Mouse (Mus musculus) embryo, embryonic 10.5 days (tissue): Measurements from ENCODE around the gene Hdac1.

Experiments used
- DNase-seq: peaks from one replicate; pipeline ENCODE4 v3.0.0-alpha.2; 2015; ENCODE audit warnings: low spot score

Hdac1 gene

DNA sequence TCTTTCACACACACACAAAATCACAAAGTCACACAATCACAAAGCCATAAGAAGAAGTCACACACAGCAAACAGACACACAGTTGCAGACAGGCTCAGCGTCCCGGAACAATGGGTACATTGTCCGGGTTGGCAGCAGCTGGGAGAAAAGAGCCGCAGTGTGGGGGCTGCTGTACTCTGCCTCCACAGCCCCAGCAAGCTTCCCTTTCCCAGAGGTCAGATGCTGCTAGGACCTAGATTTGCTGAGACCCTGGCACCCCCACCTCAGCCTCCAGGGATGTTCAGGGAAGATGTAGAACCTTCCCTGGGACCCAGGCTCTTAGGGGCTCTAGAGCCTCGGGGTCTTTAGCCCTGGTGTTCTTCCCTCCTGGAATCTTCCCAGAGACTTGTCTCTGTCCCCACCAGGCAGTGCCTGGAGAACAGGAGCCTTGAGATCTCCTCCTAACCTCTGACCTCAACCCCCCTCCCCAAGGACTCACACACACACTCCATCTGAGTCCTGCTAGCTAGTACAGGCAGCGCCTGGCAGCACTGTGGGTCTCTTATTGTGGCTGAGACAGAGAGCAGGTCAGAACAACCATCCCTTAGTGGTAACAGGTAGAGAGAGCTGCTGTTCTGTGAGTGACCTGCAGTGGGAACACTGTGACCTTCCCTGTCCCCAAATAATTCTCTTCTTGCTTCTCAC lies 31.0 kb downstream of the Hdac1 start:
- DNase-seq = peak; percentile 57

DNA sequence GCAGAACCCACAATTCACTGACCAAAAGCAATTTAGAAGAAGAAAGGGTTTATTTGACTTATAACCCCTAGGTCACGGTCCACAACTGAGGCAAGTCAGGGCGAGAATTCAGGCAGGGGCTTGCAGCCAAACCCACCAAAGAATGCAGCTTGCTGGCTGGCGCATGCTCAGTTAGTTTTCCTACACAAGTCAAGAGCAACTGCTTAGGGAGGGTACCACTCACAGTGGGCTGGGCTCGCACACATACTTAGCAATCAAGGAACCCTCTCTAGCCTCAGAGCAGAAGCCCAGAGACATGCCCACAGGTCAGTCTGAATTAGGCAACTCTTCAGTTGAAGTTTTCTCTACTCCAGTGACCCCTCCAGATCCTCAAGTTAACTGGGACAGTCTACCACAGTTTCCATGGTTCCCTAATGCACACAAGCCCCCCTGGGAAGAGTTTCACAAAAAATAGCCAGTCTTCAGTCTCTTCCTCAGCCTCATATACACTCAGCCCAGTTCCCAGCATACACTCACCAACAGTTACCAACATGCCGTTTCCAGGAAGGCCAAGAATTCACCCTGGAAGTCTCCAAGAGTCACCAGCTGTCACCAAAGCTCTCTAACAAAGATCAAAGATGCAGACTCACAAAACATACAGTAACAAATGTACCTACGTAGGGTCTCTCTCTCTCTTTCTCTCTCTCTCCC lies 31.6 kb downstream of the Hdac1 start:
- peak; percentile 50 for DNase-seq

GRCm38 (mm10) chr4:129509650-129510049 lies 32.9 kb downstream of the Hdac1 start:
- no peak for DNase-seq

DNA sequence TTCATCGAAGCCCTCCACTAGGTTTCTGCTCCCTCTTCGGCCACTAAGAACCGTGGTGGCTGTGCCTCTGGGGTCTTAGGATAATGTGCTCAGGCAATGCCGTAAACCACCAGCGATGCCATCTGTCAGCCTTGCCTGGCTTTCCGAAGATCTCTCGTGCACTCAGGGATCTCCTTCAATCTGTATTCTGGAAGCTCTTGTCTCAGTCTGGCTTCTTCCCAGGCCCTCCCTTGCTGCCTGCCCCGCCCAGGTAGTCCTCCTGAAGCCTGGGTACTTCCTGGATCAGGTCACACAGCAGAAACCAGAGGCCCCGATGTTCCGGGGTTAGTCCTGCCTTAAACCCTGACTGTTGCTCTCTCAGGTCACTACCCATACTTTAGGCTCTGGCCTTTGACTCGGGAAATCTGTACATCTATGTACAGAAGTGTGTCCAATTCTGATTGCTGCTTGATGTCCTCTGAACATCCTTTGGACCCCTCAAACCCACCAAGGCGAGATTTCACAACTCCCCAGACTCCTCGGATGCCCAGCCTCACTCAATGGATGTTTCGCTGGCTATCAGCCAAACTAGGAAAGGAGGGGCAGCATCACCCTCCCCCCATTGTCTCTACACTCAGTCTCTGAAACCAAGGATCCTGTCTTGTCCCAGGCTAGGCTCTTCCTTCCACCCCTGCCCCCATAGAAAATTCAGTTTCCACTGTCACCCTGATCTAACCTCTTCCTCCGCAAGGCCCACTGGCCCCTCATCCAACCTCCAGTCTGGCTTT lies 33.5 kb downstream of the Hdac1 start:
- DNase-seq = no peak

- no peak for DNase-seq
These were observed 34.3 kb downstream of the Hdac1 start for GRCm38 (mm10) chr4:129508237-129508515.

DNA sequence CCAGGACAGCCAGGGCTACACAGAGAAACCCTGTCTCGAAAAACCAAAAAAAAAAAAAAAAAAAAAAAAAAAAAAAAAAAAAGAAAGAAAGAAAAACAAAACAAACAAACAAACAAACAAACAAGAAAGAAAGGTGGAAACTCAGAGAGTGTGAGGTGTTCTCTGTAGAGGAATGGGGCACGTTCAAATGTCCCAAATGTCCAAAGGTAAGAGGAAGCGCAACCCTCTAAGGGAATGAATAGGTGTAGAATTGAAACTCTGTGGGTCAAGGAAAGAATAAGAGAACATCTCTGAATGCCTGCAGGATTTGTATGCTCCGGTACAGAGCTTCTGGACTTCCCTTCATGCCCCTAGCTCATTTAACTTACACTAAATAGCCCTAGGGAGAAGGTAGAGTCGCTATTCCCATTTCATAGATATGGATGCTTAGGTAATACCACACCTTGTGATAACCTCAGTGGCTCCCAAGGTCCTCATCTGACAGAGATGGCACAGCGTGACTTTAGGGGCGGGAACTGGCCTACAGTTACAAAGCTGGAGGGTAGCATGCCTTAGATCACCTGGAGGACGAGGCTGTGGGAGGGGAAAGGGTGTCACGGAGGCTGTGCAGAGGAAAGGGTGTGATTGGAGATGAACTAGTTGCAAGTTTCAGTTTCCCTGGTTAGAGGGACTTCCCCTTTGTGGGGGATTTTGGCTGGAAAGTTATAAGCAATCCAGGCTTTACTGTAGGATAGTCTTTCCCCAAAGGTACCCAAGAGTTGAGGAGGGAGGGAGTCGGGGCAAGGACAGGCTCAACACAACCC lies 34.9 kb downstream of the Hdac1 start:
- DNase-seq = no peak

GRCm38 (mm10) chr4:129505511-129505910 lies 37.0 kb downstream of the Hdac1 start:
- DNase-seq = no peak

GRCm38 (mm10) chr4:129502901-129503444 lies 39.5 kb downstream of the Hdac1 start:
- no peak for DNase-seq

DNA sequence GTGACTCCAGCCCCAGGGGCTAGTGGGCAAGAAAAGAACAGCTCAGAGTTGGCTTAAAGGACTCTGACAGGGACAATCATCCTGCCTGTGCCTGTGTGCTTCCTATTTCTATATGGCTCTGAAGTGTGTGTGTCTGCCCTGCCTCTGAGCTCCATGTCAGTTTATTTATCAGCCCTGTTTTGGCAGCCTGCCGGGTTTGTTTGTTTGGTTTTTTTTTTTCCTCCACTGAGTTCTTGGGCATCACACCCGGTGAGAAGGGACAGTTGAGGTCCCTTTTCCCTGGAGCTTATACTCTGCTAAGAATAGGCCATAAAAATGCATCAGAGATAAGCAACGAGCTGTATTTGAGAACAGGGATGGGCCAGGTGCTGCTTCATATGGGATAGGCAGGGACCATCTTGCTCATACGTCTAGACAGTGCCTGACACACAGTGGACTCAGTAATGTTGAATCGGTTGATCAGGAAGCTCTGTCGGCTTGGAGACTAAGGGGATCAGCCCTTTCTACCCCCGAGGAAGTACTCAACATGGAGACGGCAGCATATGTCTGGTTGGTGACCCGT lies 40.1 kb downstream of the Hdac1 start:
- no peak for DNase-seq

DNA sequence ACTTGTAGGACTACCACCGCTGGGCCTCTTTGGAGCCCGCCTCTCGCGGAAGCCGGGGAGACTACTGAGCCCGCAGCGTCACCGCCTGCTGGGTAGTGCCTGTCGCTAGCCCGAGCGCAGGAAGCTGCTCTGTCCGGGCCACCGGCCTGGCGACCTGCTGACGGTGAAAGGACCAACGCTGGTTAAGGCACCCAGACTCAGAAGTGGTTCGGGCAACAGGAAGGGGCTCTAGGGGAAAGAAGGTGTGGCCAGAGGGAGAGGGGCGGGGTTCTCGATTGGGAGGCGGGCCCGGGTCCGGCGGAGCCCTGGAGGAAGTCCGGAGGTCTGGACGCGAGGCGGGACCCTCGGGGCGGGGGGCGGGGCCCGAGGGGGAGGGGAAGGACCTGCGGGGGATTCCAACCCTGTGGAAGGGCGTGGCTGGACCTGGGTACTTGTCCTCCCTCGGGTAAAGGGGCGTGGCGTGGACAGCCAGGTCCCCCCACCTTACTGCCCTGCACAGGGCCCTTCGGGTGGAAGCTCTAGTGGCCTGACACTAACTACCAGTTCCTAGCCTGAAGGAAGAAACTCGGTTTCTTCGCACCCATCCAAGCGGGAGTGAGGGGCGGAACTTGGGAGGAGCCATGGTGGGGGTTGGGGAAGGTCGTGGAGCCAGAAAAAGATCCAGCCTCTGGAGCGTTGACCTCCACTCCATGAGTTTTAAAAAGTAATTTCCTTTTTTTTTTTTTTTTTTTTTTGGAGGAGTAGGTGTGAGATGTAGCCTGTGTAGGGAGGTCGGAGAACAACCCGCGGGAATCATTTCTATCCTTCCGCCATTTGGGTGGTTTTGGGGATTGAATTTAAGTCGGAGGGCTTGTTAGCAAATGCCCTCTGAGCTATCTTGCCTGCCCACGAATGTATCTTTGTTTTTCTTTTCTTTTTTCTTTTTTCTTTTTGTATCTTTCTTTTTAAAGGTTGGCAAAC lies 41.6 kb downstream of the Hdac1 start:
- peak; percentile 94 for DNase-seq

DNA sequence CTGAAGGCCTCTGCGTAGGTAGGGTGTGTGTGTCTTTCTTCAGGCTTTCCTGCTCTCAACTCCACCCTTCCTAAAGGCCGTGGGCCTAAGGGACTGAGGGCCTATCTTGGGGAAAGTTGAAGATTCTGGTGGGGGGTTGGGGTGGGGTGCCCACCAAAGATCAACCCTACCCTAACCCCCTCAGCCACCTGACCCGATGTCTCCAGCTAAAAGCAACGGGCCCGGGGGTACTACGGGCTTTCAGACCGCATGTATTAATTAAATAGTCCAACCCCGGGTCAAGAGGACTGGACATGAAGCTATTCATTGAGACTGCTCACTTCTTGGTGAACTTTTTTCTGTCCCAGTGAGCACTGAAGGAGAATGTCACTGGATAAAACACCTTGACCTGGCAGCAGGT lies 42.5 kb downstream of the Hdac1 start:
- DNase-seq = no peak

GRCm38 (mm10) chr4:129498941-129499340 lies 43.6 kb downstream of the Hdac1 start:
- DNase-seq = no peak

DNA sequence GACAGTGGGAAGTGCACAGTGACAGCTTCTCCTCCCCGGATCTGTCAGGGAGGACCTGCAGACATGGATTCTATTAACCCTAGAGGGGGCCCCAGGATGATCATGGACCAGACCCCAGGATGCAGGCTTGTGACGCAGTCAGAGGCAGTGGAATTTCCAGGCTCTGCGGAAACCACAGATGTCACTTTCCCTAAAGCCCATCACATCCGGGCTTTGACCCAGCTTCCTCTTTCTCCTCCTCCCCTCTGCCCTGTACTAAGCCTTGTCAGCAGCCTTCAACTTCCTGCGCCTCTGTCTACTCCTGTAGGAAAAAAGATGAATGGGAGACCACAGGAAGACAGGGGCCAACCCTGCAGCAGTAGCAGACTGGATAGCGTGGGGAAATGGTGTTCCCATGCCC lies 45.9 kb downstream of the Hdac1 start:
- peak; percentile 40 for DNase-seq

DNA sequence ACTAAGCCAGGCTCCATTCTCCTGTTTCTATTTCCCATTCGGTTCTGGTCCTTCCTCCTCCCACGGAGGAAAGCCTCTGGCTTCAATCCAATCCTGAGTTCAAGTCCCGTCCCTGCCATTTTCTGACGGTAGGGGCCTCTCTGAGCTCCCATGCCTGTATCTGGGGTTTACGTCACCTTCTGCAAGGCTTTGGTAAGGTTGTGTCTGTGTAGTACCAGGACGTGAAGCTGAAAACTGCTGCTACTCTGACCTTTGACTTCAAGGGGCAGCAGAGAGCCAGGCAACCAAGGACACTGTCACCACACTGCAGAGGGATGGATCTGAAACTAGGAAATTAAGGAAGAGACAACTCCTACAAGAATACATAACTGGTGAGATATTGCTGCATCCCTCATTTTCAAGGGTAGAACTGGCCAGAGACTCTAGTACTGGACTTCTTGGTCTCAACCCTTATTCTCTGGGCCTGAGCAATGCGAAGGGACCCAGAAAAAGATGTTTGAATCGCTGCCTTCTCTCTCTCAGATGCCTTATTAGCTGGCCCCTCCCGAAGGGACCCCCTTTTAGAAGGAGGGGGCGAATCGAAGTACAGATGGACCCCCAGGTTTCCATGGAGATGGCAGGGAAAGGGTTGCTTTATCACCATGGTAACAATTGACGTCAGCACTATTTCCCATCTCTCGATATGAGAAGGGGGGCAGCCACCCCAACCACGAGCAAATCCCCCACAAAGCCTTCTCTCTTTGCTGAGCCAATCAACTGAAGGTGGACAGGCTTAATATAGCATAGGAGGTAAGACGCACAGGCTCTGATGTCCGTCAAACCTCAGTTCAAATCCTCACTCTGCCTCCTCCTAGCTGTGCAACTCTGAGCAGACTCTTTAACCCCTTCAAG lies 46.6 kb downstream of the Hdac1 start:
- peak; percentile 58 for DNase-seq

DNA sequence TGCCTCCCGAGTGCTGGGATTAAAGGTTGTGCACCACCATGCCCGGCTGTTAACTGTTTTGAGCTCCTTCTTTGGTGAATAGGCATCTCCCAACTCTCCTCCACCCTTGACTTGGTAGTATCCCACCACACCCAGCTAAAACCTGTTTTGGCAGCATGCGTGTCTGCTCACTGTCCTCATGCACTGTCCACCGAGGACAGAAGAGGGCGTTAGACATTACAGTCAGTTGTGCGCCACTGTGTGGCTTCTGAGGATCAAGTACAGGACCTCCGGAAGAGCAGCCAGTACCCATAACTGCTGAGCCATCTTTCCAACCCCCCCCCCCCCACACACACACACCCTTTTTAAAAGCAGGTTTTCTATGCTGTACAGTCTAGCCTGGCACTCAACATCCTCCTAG lies 47.8 kb downstream of the Hdac1 start:
- DNase-seq = no peak

DNA sequence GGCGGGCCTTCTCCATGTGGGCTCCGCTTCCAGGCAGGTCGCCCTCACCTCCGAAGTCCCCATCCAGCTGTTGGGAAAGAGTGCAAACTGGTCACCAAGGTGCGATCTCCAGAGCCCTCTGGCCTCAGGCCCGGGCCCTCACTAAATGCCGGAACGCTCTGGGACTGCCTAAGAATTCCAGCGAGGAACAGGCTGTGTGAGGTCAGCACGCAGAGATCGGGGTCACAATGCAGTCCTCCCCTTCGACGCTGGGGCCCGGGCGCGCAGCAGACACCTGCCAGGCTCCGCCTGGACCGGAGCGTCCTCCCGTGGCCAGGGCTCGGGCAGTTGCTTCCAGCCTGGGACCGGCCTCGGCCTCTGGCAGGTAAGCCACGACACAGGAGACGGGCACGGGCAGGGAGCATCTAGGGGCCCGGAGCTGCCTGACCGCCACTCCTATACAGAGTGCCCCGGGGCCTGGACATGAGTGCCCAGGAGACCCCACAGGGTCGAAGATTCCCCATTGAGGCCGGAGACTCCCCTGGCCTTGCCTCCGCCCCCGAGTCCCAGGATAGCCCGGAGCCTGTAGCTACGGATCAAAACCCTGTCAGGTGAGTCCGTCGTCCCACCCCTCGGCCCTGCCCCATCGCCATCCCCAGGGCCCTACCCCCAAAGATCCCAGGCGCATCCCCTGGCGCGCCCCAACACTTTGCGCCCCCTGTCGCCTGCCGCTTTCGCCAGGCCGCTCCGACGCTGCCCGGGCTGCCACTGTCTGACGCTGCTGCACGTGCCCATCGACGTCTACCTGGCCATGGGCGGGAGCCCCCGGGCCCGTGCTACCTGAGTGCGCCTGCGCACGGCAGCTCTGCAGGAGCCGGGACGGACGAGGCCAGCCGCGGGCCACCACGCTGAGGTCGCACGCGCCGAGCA lies 51.3 kb downstream of the Hdac1 start, which contains the start of the genes Tssk3 and Fam229a:
Gene Tssk3 (minus strand): TSS at position 51 of the 909 bp plus-strand sequence.
Gene Fam229a (plus strand): TSS at position 219 of the 909 bp plus-strand sequence.
- peak; percentile 50 for DNase-seq

DNA sequence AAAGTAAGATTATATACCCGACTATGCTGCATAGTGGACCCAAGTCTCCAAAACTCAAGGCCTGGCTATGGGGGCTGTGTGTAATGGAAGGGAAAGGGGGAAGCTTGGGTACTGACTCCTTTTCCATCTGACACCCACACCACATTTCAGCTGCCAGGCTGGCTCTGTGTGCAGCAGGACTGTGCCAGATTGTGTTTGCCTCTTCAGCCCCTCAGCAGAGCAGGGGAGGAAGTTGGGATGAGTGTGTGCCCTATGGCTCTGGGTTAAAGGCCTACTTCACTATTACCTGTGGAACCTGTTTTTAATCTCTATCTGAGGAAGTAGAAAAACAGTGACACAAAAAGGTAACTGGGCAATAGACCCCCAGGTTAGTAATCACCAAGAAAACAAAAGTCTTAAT lies 61.4 kb downstream of the Hdac1 start:
- no peak for DNase-seq

DNA sequence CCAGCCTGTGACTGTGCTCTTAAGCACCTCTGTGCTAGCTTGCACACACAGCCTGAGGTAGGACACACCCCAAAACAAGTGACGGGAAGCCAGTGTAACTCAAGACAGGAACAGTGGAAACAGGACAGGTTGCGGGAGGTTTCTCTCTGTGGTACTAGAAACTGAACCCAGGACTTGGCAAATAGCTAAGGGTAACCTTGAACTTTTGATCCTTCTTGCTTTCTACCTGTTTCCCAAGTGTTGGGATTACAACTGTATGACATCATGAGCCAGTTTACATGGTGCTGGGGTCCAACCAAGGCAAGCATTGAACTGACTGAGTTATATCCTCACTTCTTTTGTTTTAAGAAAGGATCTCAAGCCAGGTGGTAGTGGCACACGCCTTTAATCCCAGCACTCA lies 62.6 kb downstream of the Hdac1 start:
- no peak for DNase-seq
